Mouse (Mus musculus) ovary, postnatal 10 days (tissue): Measurements from ENCODE around the gene Zyx.

ENCODE experiments used
- DNase-seq: peaks from one replicate; pipeline ENCODE4 v3.0.0; 2022; ENCODE audit warnings: low spot score

The Zyx gene

DNA sequence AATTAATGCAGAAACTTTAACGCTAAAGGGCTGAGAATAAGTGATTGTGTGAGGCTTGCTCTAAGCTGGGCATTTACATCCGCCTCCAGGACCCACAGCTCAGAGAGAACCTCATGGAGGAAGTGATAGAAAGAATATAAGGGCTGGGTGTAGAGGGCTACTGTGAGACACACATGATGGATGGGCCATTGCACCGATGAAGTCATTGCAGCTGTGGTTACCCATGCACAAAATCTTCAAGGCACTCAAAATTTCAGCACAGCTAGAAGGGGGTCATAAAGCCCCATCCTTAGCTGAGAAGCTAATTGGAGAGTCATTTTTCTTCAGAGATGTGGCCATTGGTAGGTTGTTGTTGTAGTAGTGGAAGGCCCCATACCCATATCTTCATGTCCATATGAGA is 48.9 kb downstream of the Zyx start:
- no peak for DNase-seq

DNA sequence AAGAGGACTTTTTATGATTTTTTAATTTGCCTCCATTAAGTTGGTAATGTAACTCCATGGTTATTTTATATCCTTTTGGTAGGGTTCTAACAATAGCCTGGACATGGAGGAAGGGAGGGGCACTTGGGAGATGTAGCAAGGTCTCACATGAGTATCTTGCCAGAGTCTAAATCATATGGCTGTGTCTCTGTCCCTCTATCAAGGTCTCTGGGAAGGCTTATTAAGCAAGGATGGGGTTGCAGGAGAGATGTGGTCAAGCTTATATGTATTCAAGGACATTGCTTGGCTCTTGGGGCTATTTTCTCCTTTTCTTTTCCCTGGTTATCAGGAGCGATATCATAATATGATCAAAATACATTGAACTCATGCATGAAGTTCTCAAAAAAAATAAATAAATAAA is 49.6 kb downstream of the Zyx start:
- DNase-seq = no peak

DNA sequence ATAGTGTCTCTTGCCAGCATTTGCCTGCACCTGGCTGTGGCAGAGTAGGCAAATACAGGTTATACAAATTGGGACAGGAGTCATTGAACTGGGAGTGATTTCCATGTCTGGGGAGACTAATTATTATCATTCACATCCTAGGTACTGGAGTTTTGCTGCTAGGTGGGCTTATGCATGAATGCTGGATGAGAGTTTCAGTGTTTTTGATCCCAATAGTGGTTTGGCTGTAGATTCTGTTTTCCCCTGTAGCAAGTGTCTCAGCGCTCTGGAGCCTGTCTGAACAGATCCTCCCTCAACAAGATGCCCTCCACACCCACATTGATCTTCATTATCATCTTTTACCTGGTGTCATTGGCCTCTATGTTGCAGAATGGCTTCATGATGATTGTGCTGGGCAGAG is 50.5 kb downstream of the Zyx start, which contains the start of gene Tas2r143:
Tas2r143 (plus strand) TSS at position 301 of the 400 bp plus-strand sequence.
- no peak for DNase-seq

DNA sequence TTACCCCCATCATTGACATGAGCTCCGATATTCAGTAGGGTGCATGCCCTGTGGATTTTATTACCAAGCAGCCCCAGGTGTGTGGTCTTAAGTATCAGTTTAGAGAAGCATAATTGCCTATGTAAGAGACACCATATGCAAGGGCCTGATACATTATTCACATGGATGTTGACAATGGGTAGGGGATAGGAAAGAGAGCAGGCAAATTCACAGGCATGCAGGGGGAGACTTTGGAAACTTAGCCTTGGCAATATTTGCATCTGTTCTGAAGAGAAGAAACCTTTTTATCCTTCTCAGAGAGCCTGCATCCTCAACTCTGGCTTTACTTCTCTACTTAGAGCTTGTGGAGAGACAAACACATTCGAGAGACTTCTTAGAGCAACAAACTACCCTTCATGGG is 55.7 kb downstream of the Zyx start, which contains the start of gene Tas2r135:
Tas2r135 (plus strand) TSS at position 301 of the 400 bp plus-strand sequence.
- no peak for DNase-seq
